Mouse (Mus musculus): ENCODE results near the gene Cyyr1.

GRCm38 (mm10) chr16:85487266-85487665 is 65.9 kb downstream of the Cyyr1 start:
- TF ChIP-seq CTCF (IDR thresholded peaks at IDR 0.05; ENCODE audit: control insufficient read depth, insufficient read depth, insufficient replicate concordance, low read depth, low read length) (no peak), POLR2A (IDR thresholded peaks at IDR 0.05; ENCODE audit: control insufficient read depth, low read depth, low read length) (no peak)
